Mouse (Mus musculus): ENCODE results near the gene Zmym2.
"Not testable (repeated sequence)": the region's sequence is repeated elsewhere in the genome, so short reads cannot be mapped to it uniquely, and the experiment has no call there.

The Zmym2 gene

GRCm38 (mm10) chr14:56886594-56887513 is at the start of gene Zmym2:
Gene Zmym2 (plus strand): TSS chr14:56886653.
- DNase-seq (ENCODE audit: low spot score), result peak; percentile 46

DNA sequence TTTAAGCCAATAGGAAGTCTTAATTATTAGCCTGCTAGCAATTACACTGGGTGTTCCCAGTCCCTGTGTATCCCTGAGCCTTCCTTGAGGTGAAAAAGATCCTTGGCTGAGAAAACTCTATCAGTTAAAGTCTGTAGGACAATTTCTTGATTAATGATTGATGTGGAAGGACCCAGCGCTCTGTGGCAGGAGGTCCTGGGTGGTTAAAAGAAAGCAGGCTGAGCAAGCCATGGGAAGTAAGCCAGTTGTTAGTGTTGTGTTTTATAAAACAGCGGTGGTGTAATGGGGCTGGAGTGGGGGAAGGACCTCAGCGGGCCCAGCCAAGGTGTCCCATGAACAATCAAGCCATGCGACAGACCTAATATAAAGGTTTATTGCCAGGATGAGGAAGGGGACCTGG is 42.4 kb upstream of the Zmym2 start:
- no peak for DNase-seq (ENCODE audit: low spot score)

GRCm38 (mm10) chr14:56844507-56844906 is 41.9 kb upstream of the Zmym2 start:
- no peak for DNase-seq (ENCODE audit: low spot score)

GRCm38 (mm10) chr14:56848322-56848721 is 38.1 kb upstream of the Zmym2 start:
- DNase-seq (ENCODE audit: low spot score), result no peak

DNA sequence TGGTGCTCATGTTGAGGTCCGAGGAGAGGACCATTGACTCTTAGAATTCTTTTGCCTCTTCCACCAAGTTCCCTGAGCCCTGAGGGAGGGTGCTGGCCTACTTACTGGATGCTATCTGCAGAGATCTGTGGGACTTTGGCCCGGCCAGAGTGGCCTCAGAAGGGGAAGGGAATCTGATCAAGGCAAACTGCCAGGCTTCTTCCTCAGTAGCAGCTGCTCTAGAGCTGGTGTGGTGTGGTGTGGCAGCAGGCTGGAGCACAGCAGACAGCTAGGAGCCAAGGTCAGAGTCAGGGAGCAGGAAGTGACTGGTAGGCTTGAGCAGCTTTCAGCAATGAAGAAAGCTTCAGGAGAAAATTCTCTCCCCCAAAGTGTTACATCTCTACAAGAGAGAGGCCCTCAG is 36.8 kb upstream of the Zmym2 start:
- no peak for DNase-seq (ENCODE audit: low spot score)

DNA sequence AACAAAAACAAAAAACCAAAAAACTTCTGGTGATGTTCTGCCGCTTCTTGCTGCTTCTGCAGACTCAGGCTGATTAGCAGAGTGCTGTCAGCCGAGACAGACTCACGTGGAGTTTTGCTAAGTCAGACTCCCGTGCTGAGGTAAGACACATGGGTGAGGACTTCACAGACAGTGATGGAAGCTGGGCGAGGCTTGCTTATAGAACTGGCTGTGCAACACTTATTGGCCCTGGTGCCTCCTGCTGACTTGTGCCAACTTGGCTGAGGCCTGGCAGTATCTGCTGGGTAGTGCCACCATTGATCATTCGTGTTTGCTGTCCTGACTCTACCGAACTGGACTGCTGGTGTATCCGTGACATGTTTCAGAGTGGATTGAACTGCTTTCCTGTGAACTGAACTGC is 22.4 kb upstream of the Zmym2 start:
- DNase-seq (ENCODE audit: low spot score), result no peak

DNA sequence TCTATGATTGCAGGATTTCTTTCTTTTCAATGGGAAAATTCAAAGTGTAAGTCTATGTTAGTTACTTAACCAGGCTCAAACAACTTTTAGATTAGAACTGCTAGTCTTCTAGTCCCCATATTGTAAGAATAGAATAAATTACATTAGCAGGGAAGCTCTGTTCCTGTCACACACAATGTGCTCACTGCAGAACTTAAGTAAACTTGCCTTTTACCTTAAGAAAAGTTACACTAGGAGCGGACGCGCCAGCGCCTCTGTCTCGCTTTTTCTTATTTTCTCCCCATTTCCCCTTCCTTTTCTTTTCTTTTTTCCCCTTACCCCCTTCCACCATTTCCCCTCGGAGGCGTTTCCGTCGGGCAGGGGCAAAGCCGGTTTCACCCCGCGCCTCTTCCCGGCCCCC is 21.8 kb upstream of the Zmym2 start:
- no peak for DNase-seq (ENCODE audit: low spot score)

GRCm38 (mm10) chr14:56865112-56865511 is 21.3 kb upstream of the Zmym2 start:
- DNase-seq (ENCODE audit: low spot score), result not testable (repeated sequence)

DNA sequence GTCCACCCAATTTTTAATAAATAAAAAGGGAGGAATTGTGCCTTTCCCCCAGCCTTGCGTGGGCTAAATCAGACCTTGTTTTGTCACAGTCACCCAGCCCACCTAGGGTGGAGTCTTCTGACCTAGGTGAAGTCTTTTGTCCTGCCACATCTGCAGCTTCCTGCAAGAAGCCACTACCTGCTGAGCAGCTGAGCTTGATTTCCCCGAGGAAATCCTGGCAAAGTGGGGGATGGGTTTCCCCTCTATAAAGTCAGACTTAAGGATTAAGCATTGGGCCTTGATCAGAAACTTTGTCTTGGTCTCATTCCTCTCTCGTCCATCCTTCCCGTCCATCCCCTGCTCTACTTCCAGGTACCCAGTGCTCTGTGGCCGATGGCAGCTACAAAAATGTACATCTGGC is 12.9 kb upstream of the Zmym2 start:
- no peak for DNase-seq (ENCODE audit: low spot score)

- DNase-seq (ENCODE audit: low spot score), result no peak
These were observed 10.8 kb upstream of the Zmym2 start for GRCm38 (mm10) chr14:56875586-56876159.

DNA sequence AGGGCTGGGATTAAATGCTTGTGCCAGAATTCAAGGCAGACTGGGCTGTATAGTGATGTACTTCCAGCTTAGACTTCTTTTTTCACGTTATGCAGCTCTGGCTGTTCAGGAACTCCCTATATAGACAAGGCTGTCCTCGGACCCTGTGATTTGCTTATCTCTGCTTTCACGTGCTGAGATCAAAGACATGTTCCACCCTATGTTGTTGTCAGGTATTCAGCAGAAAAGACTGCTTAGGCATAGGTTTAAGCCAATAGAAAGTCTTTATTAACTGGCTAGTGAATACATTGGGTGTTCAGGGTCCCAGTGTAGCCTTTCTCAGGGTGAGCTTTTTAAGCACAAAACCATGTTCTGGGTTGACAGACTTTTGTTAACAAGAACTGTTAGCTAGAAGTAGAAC is 5.2 kb upstream of the Zmym2 start:
- DNase-seq (ENCODE audit: low spot score), result no peak

DNA sequence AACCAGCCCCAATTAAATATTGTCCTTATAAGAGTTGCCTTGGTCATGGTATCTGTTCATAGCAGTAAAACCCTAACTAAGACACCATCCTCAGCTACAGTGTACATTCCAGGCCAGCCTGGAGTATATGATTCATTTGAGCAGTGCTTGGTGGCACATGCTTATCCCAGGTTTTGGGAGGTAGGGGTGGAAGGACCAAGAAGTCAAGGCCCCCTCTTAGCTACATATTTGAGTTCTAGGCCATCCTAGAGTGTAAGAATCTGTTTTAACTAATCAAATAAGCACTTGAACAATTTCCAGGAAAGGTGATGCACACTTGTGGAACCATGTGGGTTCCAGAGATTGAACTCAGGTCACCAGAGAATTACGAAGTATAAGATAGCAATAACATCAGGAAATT is 3.0 kb upstream of the Zmym2 start:
- DNase-seq (ENCODE audit: low spot score), result no peak

DNA sequence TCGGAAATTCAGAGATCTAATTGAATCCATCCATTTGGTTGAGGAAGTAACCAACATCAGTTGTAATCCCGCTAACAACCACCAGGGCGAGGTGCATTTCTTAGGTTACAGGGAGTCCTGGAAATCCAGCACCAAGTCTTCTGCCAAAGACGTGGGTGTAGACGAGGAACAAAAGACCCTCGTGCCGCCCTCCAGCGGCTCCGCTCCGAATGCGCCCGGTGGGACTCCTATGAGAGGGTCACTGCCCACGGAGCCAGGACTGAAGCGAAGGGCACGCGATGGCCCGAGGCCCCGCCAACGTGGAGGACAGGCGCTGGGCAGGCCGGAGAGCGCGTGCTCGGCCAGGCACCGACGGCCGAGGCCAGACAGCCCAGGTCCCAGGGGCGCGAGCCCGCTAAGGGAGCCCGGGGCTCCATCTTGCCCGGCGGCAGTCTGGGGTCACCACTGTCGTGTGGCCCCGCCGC is 1.1 kb upstream of the Zmym2 start:
- DNase-seq (ENCODE audit: low spot score), result peak; percentile 81

DNA sequence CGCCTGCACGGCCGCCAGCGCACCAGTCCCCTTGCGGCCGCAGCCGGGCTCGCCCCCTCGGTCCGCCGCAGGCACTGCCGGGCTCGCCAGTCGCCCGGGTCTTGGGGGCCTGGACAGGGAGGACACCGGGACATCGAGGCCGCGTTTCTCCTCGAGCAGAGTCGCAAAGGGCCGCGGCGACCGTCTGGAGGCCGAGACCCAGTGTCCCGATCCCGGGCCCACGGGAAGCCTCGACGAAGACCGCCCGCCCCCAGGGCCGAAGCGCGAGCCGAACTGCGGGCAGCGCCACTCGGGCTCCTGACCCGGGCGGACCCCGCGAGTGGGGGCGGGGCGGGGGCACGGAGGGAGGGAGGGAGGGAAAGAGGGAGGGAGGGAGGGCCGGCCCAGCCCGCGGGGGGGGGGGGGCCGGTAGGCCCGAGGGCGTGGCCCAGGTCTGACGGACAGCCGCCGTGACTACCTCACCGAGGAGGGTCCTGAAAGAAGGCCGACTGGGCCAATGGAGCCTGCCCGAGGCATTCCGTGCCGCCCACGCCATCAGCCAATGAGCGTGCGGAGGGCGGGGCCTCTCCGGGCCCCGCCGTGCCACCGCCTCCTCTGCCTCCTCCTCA is 363 bp upstream of the Zmym2 start:
- DNase-seq (ENCODE audit: low spot score), result peak; percentile 22

GRCm38 (mm10) chr14:56887514-56887880 is 1.0 kb downstream of the Zmym2 start:
- peak; percentile 13 for DNase-seq (ENCODE audit: low spot score)

GRCm38 (mm10) chr14:56887887-56888286 is 1.4 kb downstream of the Zmym2 start:
- peak; percentile 45 for DNase-seq (ENCODE audit: low spot score)

DNA sequence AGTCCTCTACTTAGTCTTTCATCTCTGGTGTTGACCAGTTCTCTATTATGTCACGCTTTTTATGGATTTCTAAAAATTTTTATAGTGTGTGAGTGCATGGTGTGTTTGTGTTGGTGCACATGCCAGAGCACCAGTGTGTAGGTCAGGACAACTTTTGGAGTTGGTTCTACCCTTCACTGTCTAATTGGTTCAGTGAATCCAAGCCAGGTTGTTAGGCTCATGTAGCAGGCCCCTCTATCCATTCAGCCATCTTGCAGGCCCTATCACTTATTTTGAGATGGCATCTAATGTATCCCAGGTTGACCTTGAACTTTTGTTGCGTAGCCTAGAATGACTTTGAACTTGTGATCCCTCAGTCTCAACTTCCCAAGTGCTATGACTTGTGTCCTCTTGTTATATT is 2.0 kb downstream of the Zmym2 start:
- DNase-seq (ENCODE audit: low spot score), result no peak

DNA sequence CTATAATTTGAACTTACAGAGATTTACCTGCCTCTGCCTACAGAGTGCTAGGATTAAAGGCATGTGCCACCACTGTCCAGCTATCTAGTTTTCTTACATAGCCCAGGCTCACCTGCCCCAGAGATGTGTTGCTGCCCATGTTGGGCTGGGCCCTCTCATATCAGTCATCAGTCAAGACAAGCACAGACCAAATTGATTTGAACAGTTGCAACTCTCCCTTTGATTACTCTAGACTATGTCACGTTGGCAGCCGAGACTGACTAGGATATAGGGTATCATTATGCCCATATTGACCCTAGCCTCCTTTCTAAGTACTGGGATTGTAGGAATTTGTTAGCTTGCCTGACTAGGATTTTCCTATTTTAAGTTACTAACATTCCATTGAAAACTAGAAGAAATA is 8.0 kb downstream of the Zmym2 start:
- DNase-seq (ENCODE audit: low spot score), result no peak

- no peak for DNase-seq (ENCODE audit: low spot score)
These were observed 10.1 kb downstream of the Zmym2 start for GRCm38 (mm10) chr14:56896521-56896920.

GRCm38 (mm10) chr14:56897475-56897874 is 11.0 kb downstream of the Zmym2 start:
- DNase-seq (ENCODE audit: low spot score), result no peak

DNA sequence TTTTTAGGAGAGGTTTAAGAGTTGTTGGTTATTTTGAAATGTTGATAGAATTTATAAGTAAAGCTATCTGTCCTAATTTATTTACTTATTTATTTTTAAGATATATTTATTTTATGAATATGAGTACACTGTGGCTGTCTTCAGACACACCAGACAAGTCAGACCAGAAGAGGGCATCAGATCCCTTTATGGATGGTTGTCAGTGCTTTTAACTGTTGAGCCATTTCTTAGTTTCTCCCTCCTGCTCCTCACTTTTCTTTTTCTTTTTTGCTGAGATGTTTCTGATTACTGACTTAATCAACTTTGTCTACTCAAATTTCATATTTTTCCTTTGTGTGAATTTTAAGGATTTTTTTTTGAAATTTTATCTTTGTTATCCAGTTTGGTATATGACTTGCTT is 13.2 kb downstream of the Zmym2 start:
- DNase-seq (ENCODE audit: low spot score), result no peak

GRCm38 (mm10) chr14:56903039-56903438 is 16.6 kb downstream of the Zmym2 start:
- DNase-seq (ENCODE audit: low spot score), result no peak

DNA sequence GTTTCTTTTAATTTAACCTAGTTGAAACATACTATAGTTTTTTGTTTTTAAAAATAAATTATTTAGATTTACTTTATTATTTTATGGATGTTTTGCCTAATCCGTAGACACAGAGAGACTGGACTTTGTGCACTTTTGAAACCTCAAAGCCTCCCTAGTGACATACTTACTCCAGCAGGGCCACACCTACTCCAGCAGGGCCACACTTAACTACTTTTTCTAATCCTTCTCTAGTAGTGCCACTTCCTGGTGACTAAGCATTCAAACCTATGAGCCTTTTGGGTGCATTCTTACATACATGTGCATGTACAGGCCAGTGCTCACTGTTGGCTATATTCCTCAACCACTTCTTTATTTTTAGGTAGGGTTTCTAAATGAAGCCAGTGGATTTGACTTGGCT is 19.2 kb downstream of the Zmym2 start:
- DNase-seq (ENCODE audit: low spot score), result no peak
